Mouse (Mus musculus): ENCODE results near the gene Nadsyn1. TPM values are rescaled to one million over a fixed set of nuclear protein-coding genes. Genes with fewer than 3 reads are reported as not detected.
A peak's percentile ranks its signal among the peaks of the same experiment; 100 is the strongest.

Nadsyn1 gene
- polyA plus RNA-seq, 1 experiment from 2014 or later = 13.3 TPM

DNA sequence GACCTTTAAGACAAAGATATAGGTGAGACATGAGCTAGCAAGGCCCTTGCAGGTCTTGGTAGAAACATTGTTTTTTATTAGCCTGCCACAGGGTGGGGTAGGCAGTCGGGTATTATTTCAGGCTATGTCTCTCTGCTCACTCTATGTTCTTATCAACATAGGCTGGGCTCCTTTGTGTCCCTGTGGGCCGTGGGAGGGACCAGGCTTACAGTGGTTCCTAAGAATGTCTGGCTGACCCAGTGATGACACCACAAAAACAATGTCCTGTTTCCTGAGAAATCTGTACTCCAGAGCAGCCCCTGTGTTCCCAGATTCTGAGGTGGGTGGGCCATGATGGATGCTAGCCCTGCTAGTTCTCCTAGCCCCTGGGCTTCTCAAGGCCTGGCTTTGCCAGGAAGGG is 45.3 kb downstream of the Nadsyn1 start:
- H3K9me3 ChIP-seq (ENCODE audit: low read length) = no peaks in the 10 kb centered on the region
- H3K4me1 ChIP-seq (ENCODE audit: insufficient read depth, low read length) = no peaks in the 10 kb centered on the region
- H3K27ac ChIP-seq (ENCODE audit: low read length) = no peak overlapping the region
- H3K36me3 ChIP-seq (ENCODE audit: insufficient read depth, low read length) = no peaks in the 10 kb centered on the region
- H3K4me2 ChIP-seq (replicated peaks; ENCODE audit: low read depth, low read length) = no peak overlapping the region
- H3K4me3 ChIP-seq (ENCODE audit: low read length) = no peak overlapping the region
- 35% methylated on average over 2 of the region's 2 CpGs for WGBS
- no peak overlapping the region for H3K9ac ChIP-seq (replicated peaks; ENCODE audit: low read length)
- H3K27me3 ChIP-seq (ENCODE audit: insufficient read depth, low read length) = no peaks in the 10 kb centered on the region
- no peak for ATAC-seq (ENCODE audit: low FRiP score, low TSS enrichment)

DNA sequence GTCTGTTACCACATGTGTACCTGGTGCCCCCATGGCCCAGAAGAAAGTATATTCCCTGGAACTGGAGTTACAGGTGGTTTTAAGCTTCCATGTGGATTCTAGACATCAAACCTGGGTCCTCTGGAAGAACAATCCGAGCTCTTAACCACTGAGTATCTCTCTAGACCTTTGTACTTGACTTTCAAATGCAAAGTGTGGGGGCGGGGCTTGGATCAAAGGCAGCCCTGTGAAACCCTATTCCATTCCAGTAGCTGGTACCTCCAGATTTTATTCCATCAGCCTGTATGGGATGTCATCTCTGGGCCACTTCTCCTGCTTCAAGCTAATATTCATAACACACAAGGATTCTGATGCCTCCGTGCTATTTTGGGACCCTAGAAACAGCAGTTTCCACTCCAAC is 46.5 kb downstream of the Nadsyn1 start:
- no peak for ATAC-seq (ENCODE audit: low FRiP score, low TSS enrichment)
- H3K9ac ChIP-seq (replicated peaks; ENCODE audit: low read length) = no peak overlapping the region
- H3K9me3 ChIP-seq (ENCODE audit: low read length) = no peaks in the 10 kb centered on the region
- no peaks in the 10 kb centered on the region for H3K36me3 ChIP-seq (ENCODE audit: insufficient read depth, low read length)
- H3K4me1 ChIP-seq (ENCODE audit: insufficient read depth, low read length) = no peaks in the 10 kb centered on the region
- H3K27ac ChIP-seq (ENCODE audit: low read length) = no peak overlapping the region
- 37% methylated on average over 3 of the region's 3 CpGs for WGBS
- no peak overlapping the region for H3K4me2 ChIP-seq (replicated peaks; ENCODE audit: low read depth, low read length)
- H3K4me3 ChIP-seq (ENCODE audit: low read length) = no peak overlapping the region
- H3K27me3 ChIP-seq (ENCODE audit: insufficient read depth, low read length) = no peaks in the 10 kb centered on the region

DNA sequence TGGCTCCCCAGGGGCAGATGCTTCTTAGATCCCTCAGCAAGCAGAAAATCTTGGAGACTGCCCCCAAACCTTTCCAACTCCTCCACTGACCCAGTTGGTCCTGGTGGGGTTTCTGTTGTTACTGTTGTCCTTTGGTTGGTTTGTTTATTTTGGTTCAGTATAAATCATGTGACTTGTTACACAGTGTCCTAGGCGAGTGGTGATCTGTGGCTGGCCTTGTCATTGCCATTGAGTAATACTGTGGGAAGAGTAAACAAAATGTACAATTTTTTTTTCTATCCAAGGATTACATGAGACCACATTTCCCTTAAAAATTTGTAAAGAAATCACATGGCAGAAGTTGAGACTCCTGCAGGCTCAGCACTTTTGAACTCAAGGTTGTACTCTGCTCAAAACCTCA is 53.2 kb downstream of the Nadsyn1 start:
- peaks cover 18% of the 10 kb centered on the region for H3K27me3 ChIP-seq (ENCODE audit: insufficient read depth, low read length)
- no peaks in the 10 kb centered on the region for H3K36me3 ChIP-seq (ENCODE audit: insufficient read depth, low read length)
- H3K4me3 ChIP-seq (ENCODE audit: low read length) = no peak overlapping the region
- H3K4me1 ChIP-seq (ENCODE audit: insufficient read depth, low read length) = no peaks in the 10 kb centered on the region
- no peak for ATAC-seq (ENCODE audit: low FRiP score, low TSS enrichment)
- WGBS = 18% methylated on average over 1 of the region's 1 CpGs
- H3K9me3 ChIP-seq (ENCODE audit: low read length) = no peaks in the 10 kb centered on the region
- no peak overlapping the region for H3K27ac ChIP-seq (ENCODE audit: low read length)
- no peak overlapping the region for H3K9ac ChIP-seq (replicated peaks; ENCODE audit: low read length)
- no peak overlapping the region for H3K4me2 ChIP-seq (replicated peaks; ENCODE audit: low read depth, low read length)

DNA sequence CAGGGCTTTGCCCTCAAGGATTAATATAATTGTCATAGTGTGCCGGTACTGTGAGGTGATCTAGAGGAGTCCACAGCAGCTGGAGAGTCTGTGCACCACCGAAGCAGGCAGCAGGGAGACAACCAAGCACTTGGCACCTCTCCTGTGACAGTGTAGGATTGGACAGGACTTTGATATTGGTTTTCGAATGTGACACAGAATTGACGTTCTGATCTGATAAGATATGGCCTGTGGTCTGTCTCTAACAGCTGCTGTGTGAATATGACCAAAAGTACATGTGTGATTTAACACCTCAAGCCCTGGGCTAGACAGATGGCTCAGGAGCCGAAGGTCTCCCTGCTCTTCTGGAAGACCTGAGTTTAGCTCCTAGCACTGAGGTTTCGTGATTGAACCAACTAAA is 54.4 kb downstream of the Nadsyn1 start:
- Histone ChIP-seq H3K9ac (replicated peaks; ENCODE audit: low read length) (no peak overlapping the region), H3K4me1 (ENCODE audit: insufficient read depth, low read length) (no peaks in the 10 kb centered on the region), H3K36me3 (ENCODE audit: insufficient read depth, low read length) (no peaks in the 10 kb centered on the region), H3K27ac (ENCODE audit: low read length) (no peak overlapping the region), H3K4me3 (ENCODE audit: low read length) (no peak overlapping the region), H3K27me3 (ENCODE audit: insufficient read depth, low read length) (peaks cover 21% of the 10 kb centered on the region), H3K4me2 (replicated peaks; ENCODE audit: low read depth, low read length) (no peak overlapping the region), H3K9me3 (ENCODE audit: low read length) (no peaks in the 10 kb centered on the region)
- 71% methylated on average over 6 of the region's 6 CpGs for WGBS
- no peak for ATAC-seq (ENCODE audit: low FRiP score, low TSS enrichment)

DNA sequence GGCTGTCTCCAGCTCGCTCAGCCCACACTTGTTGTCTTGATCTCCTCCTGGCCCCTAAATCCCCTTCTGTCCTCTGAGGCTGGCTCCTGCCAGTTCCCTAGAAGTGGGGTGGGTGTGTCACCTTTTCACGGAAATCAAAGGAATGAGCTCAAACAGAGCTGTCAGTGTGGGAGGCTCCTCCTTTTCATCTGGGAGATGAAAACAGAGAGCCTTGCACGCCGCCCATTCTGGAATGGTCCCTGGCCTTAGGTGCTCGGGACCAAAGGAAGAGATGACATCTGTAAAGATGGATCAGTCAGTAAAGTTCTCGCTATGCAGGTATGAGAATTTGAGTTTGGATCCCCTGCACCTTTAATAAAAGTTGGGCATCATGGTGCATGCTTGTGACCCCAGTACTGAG is 55.8 kb downstream of the Nadsyn1 start, which contains the start of gene Mrgprg:
Gene Mrgprg (minus strand): TSS at position 101 of the 400 bp plus-strand sequence.
- 31% methylated on average over 6 of the region's 6 CpGs for WGBS
- Histone ChIP-seq H3K4me3 (ENCODE audit: low read length) (no peak within 1 kb of the TSS), H3K4me1 (ENCODE audit: insufficient read depth, low read length) (no peaks in the 10 kb centered on the region), H3K9me3 (ENCODE audit: low read length) (no peaks in the 10 kb centered on the region), H3K27ac (ENCODE audit: low read length) (no peak within 1 kb of the TSS), H3K27me3 (ENCODE audit: insufficient read depth, low read length) (peaks cover 21% of the 10 kb centered on the region), H3K4me2 (replicated peaks; ENCODE audit: low read depth, low read length) (no peak within 1 kb of the TSS), H3K9ac (replicated peaks; ENCODE audit: low read length) (no peak within 1 kb of the TSS), H3K36me3 (ENCODE audit: insufficient read depth, low read length) (no peaks in the 10 kb centered on the region)
- no peak for ATAC-seq (ENCODE audit: low FRiP score, low TSS enrichment)

DNA sequence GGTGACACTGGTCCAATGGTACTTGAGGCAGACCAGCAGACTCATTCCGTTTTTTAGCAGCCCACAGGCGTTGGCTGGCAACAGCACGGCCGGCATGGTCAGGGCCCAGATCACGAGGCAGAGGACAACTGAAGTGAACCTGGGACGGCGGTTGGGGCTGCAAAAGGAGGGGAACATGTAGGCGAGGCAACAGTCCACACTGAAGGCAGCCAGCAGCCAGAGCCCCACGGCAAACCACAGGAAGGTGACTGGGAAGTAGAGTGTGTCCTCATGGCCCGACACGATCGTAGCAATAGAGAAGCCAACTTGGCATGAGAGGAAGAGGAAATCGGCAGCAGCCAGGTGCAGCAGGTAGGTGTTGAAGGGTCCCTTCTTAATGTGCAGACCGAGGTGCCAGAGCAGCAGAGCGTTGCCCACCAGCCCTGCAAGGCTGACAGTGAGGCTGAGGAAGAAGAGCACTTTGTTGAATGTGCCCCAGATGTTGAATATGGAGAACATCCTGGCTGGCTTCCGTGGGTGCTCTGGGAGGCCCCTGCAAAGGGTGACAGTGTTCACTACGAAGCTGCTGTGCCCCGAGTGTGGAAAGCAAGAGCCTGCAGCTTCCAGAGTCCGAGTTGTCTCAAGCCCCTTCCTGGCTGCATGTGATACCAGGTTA is 57.6 kb downstream of the Nadsyn1 start:
- Histone ChIP-seq H3K9ac (replicated peaks; ENCODE audit: low read length) (no peak overlapping the region), H3K4me3 (ENCODE audit: low read length) (no peak overlapping the region), H3K4me1 (ENCODE audit: insufficient read depth, low read length) (no peaks in the 10 kb centered on the region), H3K36me3 (ENCODE audit: insufficient read depth, low read length) (no peaks in the 10 kb centered on the region), H3K4me2 (replicated peaks; ENCODE audit: low read depth, low read length) (no peak overlapping the region), H3K27me3 (ENCODE audit: insufficient read depth, low read length) (peaks cover 21% of the 10 kb centered on the region), H3K27ac (ENCODE audit: low read length) (no peak overlapping the region), H3K9me3 (ENCODE audit: low read length) (no peaks in the 10 kb centered on the region)
- 75% methylated on average over 19 of the region's 19 CpGs for WGBS
- ATAC-seq (ENCODE audit: low FRiP score, low TSS enrichment) = no peak

DNA sequence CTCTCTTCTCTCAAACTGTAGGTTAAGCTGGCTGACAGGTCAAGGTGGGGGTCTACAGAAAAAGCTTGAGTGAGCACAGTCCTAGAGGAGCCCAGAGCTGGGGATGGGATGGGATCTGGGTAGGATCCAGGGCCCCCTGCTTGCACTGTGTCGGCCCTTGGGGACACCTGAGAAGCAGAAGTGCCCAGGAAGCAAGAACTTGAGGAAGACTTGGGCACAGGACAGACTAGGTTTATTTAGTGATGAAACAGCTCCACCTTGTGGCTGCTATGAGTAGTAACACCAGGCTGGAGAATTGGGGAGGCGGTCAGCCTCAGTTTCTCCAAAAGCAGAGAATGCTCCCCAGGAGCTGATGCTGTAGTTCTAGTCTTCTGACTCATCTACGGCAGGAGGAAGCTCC is 58.9 kb downstream of the Nadsyn1 start:
- H3K4me2 ChIP-seq (replicated peaks; ENCODE audit: low read depth, low read length) = no peak overlapping the region
- no peaks in the 10 kb centered on the region for H3K4me1 ChIP-seq (ENCODE audit: insufficient read depth, low read length)
- peak; percentile 81; the same call in 1 of the 2 replicates for ATAC-seq (ENCODE audit: low FRiP score, low TSS enrichment)
- 26% methylated on average over 3 of the region's 3 CpGs for WGBS
- H3K36me3 ChIP-seq (ENCODE audit: insufficient read depth, low read length) = no peaks in the 10 kb centered on the region
- no peak overlapping the region for H3K27ac ChIP-seq (ENCODE audit: low read length)
- peaks cover 21% of the 10 kb centered on the region for H3K27me3 ChIP-seq (ENCODE audit: insufficient read depth, low read length)
- no peak overlapping the region for H3K4me3 ChIP-seq (ENCODE audit: low read length)
- no peak overlapping the region for H3K9ac ChIP-seq (replicated peaks; ENCODE audit: low read length)
- H3K9me3 ChIP-seq (ENCODE audit: low read length) = no peaks in the 10 kb centered on the region

DNA sequence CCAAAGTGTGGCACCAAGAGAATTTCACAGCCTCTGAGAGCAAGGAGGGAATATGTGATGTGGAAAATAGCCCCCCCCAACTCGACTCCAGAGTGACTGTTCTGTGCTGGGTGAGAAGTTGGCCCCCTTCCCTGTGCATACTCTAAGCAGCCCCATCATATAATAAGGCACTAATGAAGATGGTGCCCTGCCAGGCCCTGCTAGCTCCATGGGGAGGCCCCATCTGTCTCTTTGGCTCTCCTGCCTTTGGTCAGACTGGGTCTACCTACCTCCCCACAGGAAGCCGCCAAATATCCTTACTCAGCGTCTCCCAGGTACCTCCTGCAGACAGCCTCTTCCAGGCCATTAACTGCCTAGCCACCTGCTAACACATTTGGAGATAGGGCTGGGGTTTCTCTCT is 63.7 kb downstream of the Nadsyn1 start:
- no peak overlapping the region for H3K9ac ChIP-seq (replicated peaks; ENCODE audit: low read length)
- H3K4me1 ChIP-seq (ENCODE audit: insufficient read depth, low read length) = peaks cover 10% of the 10 kb centered on the region
- no peak overlapping the region for H3K27ac ChIP-seq (ENCODE audit: low read length)
- 69% methylated on average over 3 of the region's 3 CpGs for WGBS
- H3K36me3 ChIP-seq (ENCODE audit: insufficient read depth, low read length) = no peaks in the 10 kb centered on the region
- no peak overlapping the region for H3K4me3 ChIP-seq (ENCODE audit: low read length)
- H3K4me2 ChIP-seq (replicated peaks; ENCODE audit: low read depth, low read length) = no peak overlapping the region
- no peaks in the 10 kb centered on the region for H3K9me3 ChIP-seq (ENCODE audit: low read length)
- no peak for ATAC-seq (ENCODE audit: low FRiP score, low TSS enrichment)
- peaks cover 13% of the 10 kb centered on the region; the same call in 1 of the 2 replicates for H3K27me3 ChIP-seq (ENCODE audit: insufficient read depth, low read length)

DNA sequence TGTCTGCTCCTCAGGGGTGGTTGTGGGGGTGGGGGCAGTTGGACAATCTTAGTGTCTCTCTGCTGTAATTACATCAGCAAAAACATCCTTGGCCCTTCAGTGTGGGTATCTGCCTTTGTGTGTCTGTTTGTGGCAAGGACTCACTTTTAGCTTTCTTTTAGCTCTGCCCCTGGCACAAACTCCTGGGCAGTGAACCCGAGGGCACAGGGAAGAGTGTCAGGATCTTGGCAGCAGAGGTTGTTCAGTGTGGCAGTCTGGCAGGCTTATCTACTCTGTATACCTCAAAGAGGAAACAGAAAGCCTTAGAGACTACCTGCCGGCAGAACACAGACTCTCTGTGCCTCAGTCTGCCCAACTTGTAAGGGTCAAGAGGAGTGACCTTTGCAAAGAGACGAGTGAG is 65.0 kb downstream of the Nadsyn1 start:
- WGBS = 77% methylated on average over 3 of the region's 3 CpGs
- H3K4me2 ChIP-seq (replicated peaks; ENCODE audit: low read depth, low read length) = peak overlapping the region; percentile 88; the same call in 1 of the 2 replicates
- no peak overlapping the region for H3K27ac ChIP-seq (ENCODE audit: low read length)
- peaks cover 13% of the 10 kb centered on the region; the same call in 1 of the 2 replicates for H3K27me3 ChIP-seq (ENCODE audit: insufficient read depth, low read length)
- no peak for ATAC-seq (ENCODE audit: low FRiP score, low TSS enrichment)
- no peak overlapping the region for H3K9ac ChIP-seq (replicated peaks; ENCODE audit: low read length)
- H3K4me3 ChIP-seq (ENCODE audit: low read length) = no peak overlapping the region
- H3K36me3 ChIP-seq (ENCODE audit: insufficient read depth, low read length) = no peaks in the 10 kb centered on the region
- no peaks in the 10 kb centered on the region for H3K9me3 ChIP-seq (ENCODE audit: low read length)
- peaks cover 10% of the 10 kb centered on the region for H3K4me1 ChIP-seq (ENCODE audit: insufficient read depth, low read length)

DNA sequence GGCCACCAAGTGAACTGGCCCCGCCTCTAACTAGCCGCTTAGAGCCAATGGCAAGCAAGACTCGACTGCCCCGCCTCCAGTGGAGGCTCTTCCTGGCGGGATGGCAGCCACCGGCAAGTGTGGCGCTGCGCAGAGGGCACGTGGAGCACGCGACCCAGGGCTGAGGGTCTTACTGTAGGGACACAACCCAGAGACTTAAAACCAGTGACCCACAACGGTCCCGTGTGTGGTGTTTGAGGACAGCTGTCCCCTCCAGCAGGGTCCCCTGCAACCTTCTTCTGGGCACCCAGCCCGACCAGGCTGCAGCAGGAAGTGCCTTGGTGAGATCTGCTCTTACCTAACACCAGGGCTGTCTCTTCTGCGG is 65.6 kb downstream of the Nadsyn1 start:
- 1% methylated on average over 15 of the region's 15 CpGs for WGBS
- peak; percentile 85 for ATAC-seq (ENCODE audit: low FRiP score, low TSS enrichment)
- Histone ChIP-seq H3K27ac (ENCODE audit: low read length) (no peak overlapping the region), H3K4me1 (ENCODE audit: insufficient read depth, low read length) (peaks cover 10% of the 10 kb centered on the region), H3K36me3 (ENCODE audit: insufficient read depth, low read length) (no peaks in the 10 kb centered on the region), H3K27me3 (ENCODE audit: insufficient read depth, low read length) (peaks cover 13% of the 10 kb centered on the region; the same call in 1 of the 2 replicates), H3K9me3 (ENCODE audit: low read length) (no peaks in the 10 kb centered on the region), H3K4me3 (ENCODE audit: low read length) (peak overlapping the region; percentile 47), H3K4me2 (replicated peaks; ENCODE audit: low read depth, low read length) (peak overlapping the region; percentile 88), H3K9ac (replicated peaks; ENCODE audit: low read length) (peak overlapping the region; percentile 50)

Data from kidney, embryonic 16.5 days (tissue).